Mouse (Mus musculus) R1 (cell line): ENCODE results near the gene Art4.

Experiments used
- DNase-seq: peaks from one replicate; pipeline ENCODE4 v3.0.0-alpha.2; 2018; ENCODE audit warnings: low read depth, low spot score

The Art4 gene

GRCm38 (mm10) chr6:136827116-136827515, 30.4 kb downstream of the Art4 start:
- no peak for DNase-seq

GRCm38 (mm10) chr6:136824987-136825386, 32.5 kb downstream of the Art4 start:
- no peak for DNase-seq

GRCm38 (mm10) chr6:136821086-136821485, 36.4 kb downstream of the Art4 start:
- DNase-seq = no peak

- no peak for DNase-seq
Observed at GRCm38 (mm10) chr6:136820381-136820780, 37.2 kb downstream of the Art4 start.

GRCm38 (mm10) chr6:136817549-136817948, 40.0 kb downstream of the Art4 start:
- DNase-seq = no peak

- no peak for DNase-seq
Observed at GRCm38 (mm10) chr6:136816826-136817225, 40.7 kb downstream of the Art4 start.

GRCm38 (mm10) chr6:136815381-136815780, 42.2 kb downstream of the Art4 start:
- DNase-seq = no peak

- peak; percentile 59 for DNase-seq
Observed at GRCm38 (mm10) chr6:136813117-136813516, 44.4 kb downstream of the Art4 start.

- DNase-seq = no peak
Observed at GRCm38 (mm10) chr6:136811196-136811595, 46.3 kb downstream of the Art4 start.

GRCm38 (mm10) chr6:136809673-136810072, 47.9 kb downstream of the Art4 start:
- DNase-seq = peak; percentile 26

- peak; percentile 54 for DNase-seq
Observed at GRCm38 (mm10) chr6:136809077-136809476, 48.5 kb downstream of the Art4 start.

- peak; percentile 51 for DNase-seq
Observed at GRCm38 (mm10) chr6:136808631-136809046, 48.9 kb downstream of the Art4 start.

- DNase-seq = peak; percentile 98
Observed at GRCm38 (mm10) chr6:136808014-136808417, 49.5 kb downstream of the Art4 start, which contains the start of gene H2afj. H2afj (plus strand) TSS chr6:136808244.

GRCm38 (mm10) chr6:136807395-136808013, 50.0 kb downstream of the Art4 start:
- DNase-seq = no peak

- DNase-seq = peak; percentile 20
Observed at GRCm38 (mm10) chr6:136806819-136807218, 50.7 kb downstream of the Art4 start.

- no peak for DNase-seq
Observed at GRCm38 (mm10) chr6:136805409-136805775, 52.1 kb downstream of the Art4 start.

- DNase-seq = no peak
Observed at GRCm38 (mm10) chr6:136804705-136805408, 52.7 kb downstream of the Art4 start.

GRCm38 (mm10) chr6:136803739-136804633, 53.5 kb downstream of the Art4 start, which contains the start of gene Hist4h4:
Hist4h4 (minus strand) TSS chr6:136804415.
- peak; percentile 97 for DNase-seq

- DNase-seq = no peak
Observed at GRCm38 (mm10) chr6:136803093-136803738, 54.3 kb downstream of the Art4 start.

GRCm38 (mm10) chr6:136801274-136801673, 56.3 kb downstream of the Art4 start:
- no peak for DNase-seq

- DNase-seq = no peak
Observed at GRCm38 (mm10) chr6:136800710-136801109, 56.8 kb downstream of the Art4 start.
